Mouse (Mus musculus) ovary, postnatal 10 days (tissue): ENCODE data around the gene D830030K20Rik.
"Not testable (repeated sequence)": the region's sequence is repeated elsewhere in the genome, so short reads cannot be mapped to it uniquely, and the experiment has no call there.

ENCODE experiments used
- DNase-seq: peaks from one replicate; pipeline ENCODE4 v3.0.0; 2022; ENCODE audit warnings: low spot score

The D830030K20Rik gene

DNA sequence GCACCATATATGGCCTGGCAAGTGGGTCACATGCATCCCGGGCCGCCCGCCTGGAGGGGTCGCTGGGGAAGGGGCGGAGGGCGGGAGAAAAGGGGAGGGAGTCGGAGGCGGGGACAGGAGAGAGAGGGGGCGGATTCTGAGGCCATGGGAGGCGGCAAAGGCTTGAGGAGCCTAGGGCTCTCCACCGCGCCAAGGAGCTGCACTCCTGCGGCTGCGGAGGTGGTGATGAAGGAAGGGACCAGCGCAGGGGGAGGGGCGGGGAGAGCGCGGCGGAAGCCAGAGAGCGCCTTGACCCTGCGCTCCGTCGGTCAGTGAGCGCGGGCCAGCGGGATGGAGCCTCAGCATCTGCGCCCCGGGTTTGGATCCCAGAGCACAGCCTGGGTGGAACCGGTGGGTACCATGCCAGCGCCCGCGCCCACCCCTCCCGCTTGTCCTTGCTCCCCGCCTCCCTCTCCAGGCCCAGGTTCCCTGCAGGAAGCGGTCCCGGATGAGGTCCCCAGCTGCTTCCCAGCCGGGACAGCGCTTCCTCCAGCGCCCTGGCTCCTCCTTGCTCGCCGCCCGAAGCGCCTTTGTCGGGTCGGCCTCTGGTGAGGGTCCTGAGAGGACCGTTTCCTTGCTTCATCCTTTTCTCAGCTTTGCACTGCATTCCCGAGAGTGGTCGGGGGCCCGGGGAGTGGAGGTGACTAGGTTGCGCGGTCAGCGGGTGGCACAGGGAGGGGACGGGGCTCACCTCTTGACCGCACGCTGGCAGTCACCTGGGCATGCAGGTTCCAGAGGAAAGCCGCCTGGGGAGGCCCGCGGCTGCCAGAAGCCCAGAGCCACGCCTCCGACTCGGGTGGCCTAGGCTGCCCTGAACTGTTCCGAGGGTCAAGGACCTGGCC is at the start of gene D830030K20Rik:
D830030K20Rik (plus strand) TSS at position 217 of the 881 bp plus-strand sequence.
- DNase-seq, result not testable (repeated sequence)

DNA sequence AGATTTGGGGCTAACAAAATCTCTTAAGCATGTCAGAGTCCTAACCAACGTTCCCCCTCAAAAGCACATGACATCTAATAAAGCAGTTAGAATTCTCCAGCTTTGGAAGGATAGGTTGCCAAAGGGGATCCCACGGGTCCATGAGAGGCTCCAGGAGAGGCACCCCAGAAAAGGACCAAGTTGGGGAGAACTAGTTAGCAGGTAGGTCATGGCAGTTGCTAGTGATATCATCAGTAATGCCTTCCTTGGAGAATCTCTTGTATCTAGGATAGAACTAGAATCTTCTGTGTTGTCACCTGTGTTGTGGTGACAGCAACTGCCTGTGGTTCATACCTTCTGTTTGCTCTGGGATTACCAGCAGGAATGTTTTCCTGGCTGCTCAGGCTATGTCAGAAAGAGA is 20.3 kb upstream of the D830030K20Rik start, which contains the start of gene Gm5795:
Gm5795 (plus strand) TSS at position 301 of the 400 bp plus-strand sequence.
- DNase-seq, result not testable (repeated sequence)

DNA sequence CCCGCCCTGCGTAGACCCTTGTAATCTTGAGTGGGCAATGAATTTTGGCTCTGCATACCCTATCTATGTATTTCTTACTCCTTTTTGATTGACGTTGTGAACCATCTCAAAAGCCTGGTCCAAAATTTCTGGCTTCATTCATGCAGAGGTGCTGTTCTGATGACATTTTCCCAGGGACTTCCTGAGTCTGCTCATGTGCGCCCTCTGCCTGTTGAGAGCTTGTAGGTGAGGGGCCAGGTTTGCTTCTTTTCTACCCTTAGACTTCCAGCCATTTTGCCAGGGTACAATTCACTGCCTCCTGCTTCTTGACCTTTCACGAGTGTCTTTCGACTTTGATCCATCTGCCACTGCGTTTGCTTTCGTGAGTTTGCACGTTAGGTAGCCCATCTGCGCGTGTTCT is 1.1 kb downstream of the D830030K20Rik start:
- DNase-seq, result not testable (repeated sequence)

DNA sequence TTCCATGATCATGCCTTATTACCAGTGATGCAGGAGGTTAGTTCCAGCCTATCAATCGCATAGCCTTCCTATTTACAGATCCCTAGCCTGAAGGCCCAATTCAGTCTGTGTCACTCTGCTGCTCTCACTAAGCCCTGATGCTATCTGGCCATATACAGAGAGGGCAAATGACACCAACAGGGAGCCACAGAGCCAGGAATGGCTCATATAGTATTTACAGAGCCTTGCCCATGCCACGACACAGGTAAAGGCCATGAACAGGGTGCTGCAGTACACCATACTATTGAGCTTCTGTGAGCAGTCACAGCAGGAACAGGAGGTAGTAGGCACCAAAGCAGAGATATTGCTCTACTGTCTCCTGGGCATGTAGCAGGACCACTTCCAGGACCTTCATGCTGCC is 54.2 kb downstream of the D830030K20Rik start:
- not testable (repeated sequence) for DNase-seq
